In genomic region chr13:109592192-109592797, GRCm38 (mm10) we compare ENCODE assay signal across 28 mouse cellular contexts.
"Had no signal": no experiment of that assay in that cellular context is flagged by ENCODE, and none has a peak within 500 bp of the region (broad histone marks: within the 10 kb centered on the region; RNA-seq: fewer than 3 reads in every experiment).

No protein-coding gene starts in this region.

- H3K27ac ChIP-seq: heart, adult 2 months; heart, embryonic 13.5 days; heart, embryonic 15.5 days; hindbrain, embryonic 13.5 days; hindbrain, embryonic 15.5 days; hindbrain, postnatal 0 days; kidney, embryonic 15.5 days; kidney, postnatal 0 days; limb, embryonic 13.5 days; limb, embryonic 15.5 days; liver, embryonic 12.5 days; liver, embryonic 14.5 days had no signal

- ATAC-seq: hindbrain, postnatal 0 days; intestine, embryonic 16.5 days; liver, embryonic 12.5 days had no signal

- H3K4me1 ChIP-seq: heart, embryonic 15.5 days; hindbrain, embryonic 13.5 days; hindbrain, embryonic 15.5 days; kidney, embryonic 15.5 days; limb, embryonic 13.5 days; limb, embryonic 15.5 days; liver, embryonic 12.5 days had no signal

- H3K4me3 ChIP-seq: heart, adult 2 months; heart, embryonic 13.5 days; heart, embryonic 15.5 days; hindbrain, embryonic 13.5 days; hindbrain, embryonic 15.5 days; kidney, embryonic 15.5 days; limb, embryonic 13.5 days; limb, embryonic 15.5 days; liver, embryonic 12.5 days had no signal

- H3K9ac ChIP-seq: heart, embryonic 13.5 days; heart, embryonic 15.5 days; hindbrain, embryonic 13.5 days; hindbrain, embryonic 15.5 days; kidney, embryonic 15.5 days; limb, embryonic 13.5 days; limb, embryonic 15.5 days; liver, embryonic 12.5 days; liver, embryonic 14.5 days had no signal

- H3K36me3 ChIP-seq: heart, embryonic 13.5 days; heart, embryonic 15.5 days; hindbrain, embryonic 13.5 days; hindbrain, embryonic 15.5 days; kidney, embryonic 15.5 days; limb, embryonic 13.5 days; limb, embryonic 15.5 days; liver, embryonic 12.5 days had no signal

- H3K4me2 ChIP-seq: heart, embryonic 11.5 days; heart, embryonic 13.5 days; heart, embryonic 15.5 days; hindbrain, embryonic 13.5 days; hindbrain, embryonic 15.5 days; kidney, embryonic 15.5 days; limb, embryonic 13.5 days; limb, embryonic 15.5 days; liver, embryonic 12.5 days had no signal

- H3K27me3 ChIP-seq: heart, embryonic 13.5 days; heart, embryonic 15.5 days; hindbrain, embryonic 13.5 days; hindbrain, embryonic 15.5 days; kidney, embryonic 15.5 days; limb, embryonic 13.5 days; limb, embryonic 15.5 days; liver, embryonic 12.5 days had no signal

- H3K9me3 ChIP-seq: heart, embryonic 13.5 days; heart, embryonic 15.5 days; hindbrain, embryonic 13.5 days; hindbrain, embryonic 15.5 days; kidney, embryonic 15.5 days; limb, embryonic 13.5 days; limb, embryonic 15.5 days; liver, embryonic 12.5 days had no signal

- DNase-seq: gastrocnemius, postnatal 14 days; gastrocnemius, postnatal 36 days; heart, adult 11 months; heart, adult 2 months; heart, postnatal 14 days; heart, postnatal 36 days; kidney, adult 11 months; kidney, adult 2 months; kidney, adult 9 months; kidney, postnatal 14 days; kidney, postnatal 36 days; layer of hippocampus, adult 9-11 months; layer of hippocampus, postnatal 36 days; left cerebral cortex, postnatal 4 days; lung, adult 18-20 months had no signal
